Mouse (Mus musculus): ENCODE data around the gene Litaf.

- no peak for TF ChIP-seq CTCF (IDR thresholded peaks at IDR 0.05; ENCODE audit: low read depth)
- TF ChIP-seq EP300 (optimal IDR thresholded peaks at IDR 0.05): no peak
Measured at GRCm38 (mm10) chr16:10989361-10989760, 76.6 kb downstream of the Litaf start.

Data from stomach, postnatal 0 days (tissue).